11 mouse cellular contexts compared by ENCODE assay signal in the genomic region with DNA sequence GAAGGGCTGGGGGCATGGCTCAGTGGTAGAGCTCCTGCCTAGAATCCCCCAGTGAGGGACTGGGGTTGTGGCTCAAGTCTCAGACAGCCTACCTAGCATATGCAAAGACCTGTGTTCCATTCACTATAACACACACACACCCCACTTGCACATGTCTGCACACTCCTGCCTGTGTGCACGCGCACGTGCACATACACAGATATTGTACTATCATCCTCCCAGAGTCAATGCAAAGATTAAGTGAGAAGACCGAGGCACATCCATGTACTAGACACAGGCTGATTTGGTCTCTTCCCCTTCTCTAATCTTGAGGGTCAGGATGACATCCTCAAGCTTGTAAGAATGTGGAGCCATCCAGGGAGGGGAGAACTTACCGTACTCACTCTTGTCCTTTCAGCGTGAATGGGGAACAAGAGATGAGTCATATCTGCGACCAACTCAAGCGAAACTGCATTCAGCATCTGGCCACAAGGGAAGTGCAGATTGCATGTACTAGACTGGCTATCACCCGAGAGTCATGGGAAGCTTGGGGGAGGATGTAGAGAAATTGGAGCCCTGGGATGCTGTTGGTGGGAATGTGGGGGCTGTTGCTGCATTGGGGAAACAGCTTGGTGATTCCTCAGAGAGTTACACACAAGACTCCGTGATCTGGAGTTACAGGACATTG. TPM values are rescaled to one million over a fixed set of nuclear protein-coding genes. Genes with fewer than 3 reads are reported as not detected.
DNase-seq lines count a peak whose midpoint lies in the region; ATAC-seq and TF ChIP-seq lines count a peak whose summit lies in the region.
"Had no signal": no experiment of that assay in that cellular context is flagged by ENCODE, and none has a peak within 500 bp of the region (broad histone marks: within the 10 kb centered on the region; RNA-seq: fewer than 3 reads in every experiment).

No protein-coding gene starts in this region.

- no peak overlapping the region for H3K27ac ChIP-seq in liver, embryonic 14.5 days
- H3K27ac ChIP-seq in liver, embryonic 11.5 days (ENCODE audit: low read depth, low read length), result no peak overlapping the region
- no peak overlapping the region for H3K27ac ChIP-seq in hindbrain, embryonic 11.5 days (ENCODE audit: low read depth, low read length)
- H3K27ac ChIP-seq: lung, embryonic 15.5 days; neural tube, embryonic 15.5 days had no signal

- H3K36me3 ChIP-seq in liver, embryonic 14.5 days (replicated peaks; ENCODE audit: control insufficient read depth, insufficient read depth, low read depth), result no peaks in the 10 kb centered on the region
- no peaks in the 10 kb centered on the region for H3K36me3 ChIP-seq in liver, embryonic 11.5 days (ENCODE audit: control insufficient read depth, insufficient read depth, low read length)
- H3K36me3 ChIP-seq in hindbrain, embryonic 11.5 days (ENCODE audit: control insufficient read depth, insufficient read depth, low read length), result no peaks in the 10 kb centered on the region
- H3K36me3 ChIP-seq: lung, embryonic 15.5 days; neural tube, embryonic 15.5 days had no signal

- no peak overlapping the region for H3K4me2 ChIP-seq in liver, embryonic 14.5 days (ENCODE audit: low read depth)
- H3K4me2 ChIP-seq in liver, embryonic 11.5 days, result no peak overlapping the region
- H3K4me2 ChIP-seq in hindbrain, embryonic 11.5 days (replicated peaks; ENCODE audit: low read depth, low read length), result no peak overlapping the region
- H3K4me2 ChIP-seq: lung, embryonic 15.5 days; neural tube, embryonic 15.5 days had no signal

- TF ChIP-seq CTCF in liver, embryonic 14.5 days (IDR thresholded peaks at IDR 0.05; ENCODE audit: low read depth), result no peak

- no peak for TF ChIP-seq EP300 in liver, embryonic 14.5 days (IDR thresholded peaks at IDR 0.05; ENCODE audit: low read depth)

- no peak for ATAC-seq in liver, embryonic 14.5 days (ENCODE audit: insufficient read depth)
- no peak for ATAC-seq in liver, embryonic 11.5 days (replicated peaks; ENCODE audit: low FRiP score)
- ATAC-seq in megakaryocyte-erythroid progenitor cell, adult 5-6 weeks (replicated peaks; ENCODE audit: low FRiP score, low TSS enrichment, poor library complexity, severe bottlenecking), result 0 out of 2 replicates have a peak, but pooled peaks have one; percentile 27
- ATAC-seq in hindbrain, embryonic 11.5 days (ENCODE audit: low FRiP score), result no peak

- DNase-seq in frontal cortex, adult 2 months (ENCODE audit: extremely low spot score in 1 of 2, low spot score in 1 of 2), result peak; percentile 41 to 65
- DNase-seq in frontal cortex, postnatal 10 days (ENCODE audit: low spot score in 2 of 2), result no peak
- peak in 2 of 3 experiments; percentile 16 to 43 for DNase-seq in liver, embryonic 14.5 days (ENCODE audit: low read depth in 3 of 3, low spot score in 3 of 3)
- no peak for DNase-seq in liver, embryonic 11.5 days (ENCODE audit: low spot score)
- DNase-seq in c-Kit-positive CD71-negative TER-119-negative erythroid progenitor cells, embryonic 14.5 days (ENCODE audit: low read depth), result peak; percentile 63
- no peak for DNase-seq in embryo, embryonic 10 days (ENCODE audit: low spot score)
- no peak for DNase-seq in hindbrain, embryonic 11.5 days (ENCODE audit: low spot score)
- DNase-seq: kidney, postnatal 10 days had no signal

- no peaks in the 10 kb centered on the region for H3K9me3 ChIP-seq in liver, embryonic 14.5 days (ENCODE audit: control insufficient read depth, low read length)
- no peaks in the 10 kb centered on the region for H3K9me3 ChIP-seq in liver, embryonic 11.5 days (ENCODE audit: control insufficient read depth, low read length)
- no peaks in the 10 kb centered on the region for H3K9me3 ChIP-seq in hindbrain, embryonic 11.5 days (ENCODE audit: control insufficient read depth, low read length)
- H3K9me3 ChIP-seq: lung, embryonic 15.5 days; neural tube, embryonic 15.5 days had no signal

- no peaks in the 10 kb centered on the region for H3K27me3 ChIP-seq in liver, embryonic 14.5 days (ENCODE audit: control insufficient read depth, insufficient read depth, low read length)
- no peaks in the 10 kb centered on the region for H3K27me3 ChIP-seq in liver, embryonic 11.5 days (replicated peaks; ENCODE audit: control insufficient read depth, insufficient read depth, low read length)
- H3K27me3 ChIP-seq in hindbrain, embryonic 11.5 days (ENCODE audit: control insufficient read depth, insufficient read depth, low read length), result no peaks in the 10 kb centered on the region
- H3K27me3 ChIP-seq: lung, embryonic 15.5 days; neural tube, embryonic 15.5 days had no signal

- 39% methylated on average over 10 of the region's 10 CpGs for WGBS in liver, embryonic 14.5 days (ENCODE audit: insufficient replicate concordance)
- 57% methylated on average over 10 of the region's 10 CpGs for WGBS in liver, embryonic 11.5 days
- WGBS in hindbrain, embryonic 11.5 days, result 92% methylated on average over 10 of the region's 10 CpGs

- no peak overlapping the region for H3K4me3 ChIP-seq in liver, embryonic 14.5 days (ENCODE audit: insufficient read depth in 1 of 2, low read depth in 2 of 2, low read length in 2 of 2)
- H3K4me3 ChIP-seq in liver, embryonic 11.5 days (ENCODE audit: low read depth, low read length), result no peak overlapping the region
- no peak overlapping the region for H3K4me3 ChIP-seq in hindbrain, embryonic 11.5 days (ENCODE audit: low read depth, low read length)
- H3K4me3 ChIP-seq: lung, embryonic 15.5 days; neural tube, embryonic 15.5 days had no signal

- no peak overlapping the region for H3K9ac ChIP-seq in liver, embryonic 14.5 days (replicated peaks)
- H3K9ac ChIP-seq in liver, embryonic 11.5 days (ENCODE audit: low read depth, low read length), result no peak overlapping the region
- H3K9ac ChIP-seq in hindbrain, embryonic 11.5 days (ENCODE audit: low read depth, low read length), result no peak overlapping the region
- H3K9ac ChIP-seq: lung, embryonic 15.5 days; neural tube, embryonic 15.5 days had no signal

- H3K4me1 ChIP-seq in liver, embryonic 14.5 days (replicated peaks; ENCODE audit: control insufficient read depth in 2 of 2, insufficient read depth in 2 of 2, low read length in 1 of 2), result peaks cover 0 to 1% of the 10 kb centered on the region in 2 experiments; a peak in 2 of 4 replicates
- H3K4me1 ChIP-seq in liver, embryonic 11.5 days (replicated peaks; ENCODE audit: control insufficient read depth, insufficient read depth, low read length), result no peaks in the 10 kb centered on the region
- H3K4me1 ChIP-seq in hindbrain, embryonic 11.5 days (replicated peaks; ENCODE audit: control insufficient read depth, insufficient read depth, low read length), result no peaks in the 10 kb centered on the region
- H3K4me1 ChIP-seq: neural tube, embryonic 15.5 days had no signal

RNA-seq across cellular contexts. Expression of gene Cyth3, which starts 42.6 kb away (rescaled TPM):
- polyA plus RNA-seq in frontal cortex, adult 2 months (2012; rRNA removed), result 28.5 and 29.1 TPM in 2 replicates
- polyA plus RNA-seq in liver, embryonic 14.5 days (2012; rRNA removed), result 20.7 and 24.1 TPM in 2 replicates
- polyA plus RNA-seq in liver, embryonic 14.5 days (2014; fragmentation: Nextera tagmentation; extraction: Ambion mirVana), result 28.1 and 33.5 TPM in 2 replicates
- polyA plus RNA-seq in liver, embryonic 11.5 days (2014; fragmentation: Nextera tagmentation; extraction: Ambion mirVana), result 62.8 and 64.5 TPM in 2 replicates
- total RNA-seq in megakaryocyte-erythroid progenitor cell, adult 5-6 weeks (2014; fragmentation: Nextera tagmentation), result 117 and 124 TPM in 2 replicates
- 81.7 and 94.7 TPM in 2 replicates for total RNA-seq in megakaryocyte-erythroid progenitor cell, adult 5-6 weeks (2017)
- 30.3 and 33.4 TPM in 2 replicates for polyA plus RNA-seq in hindbrain, embryonic 11.5 days (2014; fragmentation: Nextera tagmentation; extraction: Ambion mirVana)

RNA-seq across cellular contexts. Expression of gene Rac1, which starts 51.8 kb away (rescaled TPM):
- 490 and 503 TPM in 2 replicates for polyA plus RNA-seq in frontal cortex, adult 2 months (2012; rRNA removed)
- 53.9 and 115 TPM in 2 replicates for polyA plus RNA-seq in liver, embryonic 14.5 days (2012; rRNA removed)
- 146 and 161 TPM in 2 replicates for polyA plus RNA-seq in liver, embryonic 14.5 days (2014; fragmentation: Nextera tagmentation; extraction: Ambion mirVana)
- 352 and 370 TPM in 2 replicates for polyA plus RNA-seq in liver, embryonic 11.5 days (2014; fragmentation: Nextera tagmentation; extraction: Ambion mirVana)
- 140 and 211 TPM in 2 replicates for total RNA-seq in megakaryocyte-erythroid progenitor cell, adult 5-6 weeks (2014; fragmentation: Nextera tagmentation)
- total RNA-seq in megakaryocyte-erythroid progenitor cell, adult 5-6 weeks (2017), result 64.1 and 110 TPM in 2 replicates
- polyA plus RNA-seq in hindbrain, embryonic 11.5 days (2014; fragmentation: Nextera tagmentation; extraction: Ambion mirVana), result 471 and 512 TPM in 2 replicates

Comparison
In these comparisons a context has a peak if more than half of its experiments do, and no peak if none do; other contexts are left out.
1. DNase-seq: peak in frontal cortex, adult 2 months (2 of 2), liver, embryonic 14.5 days (2 of 3) and c-Kit-positive CD71-negative TER-119-negative erythroid progenitor cells, embryonic 14.5 days (single experiment); none in frontal cortex, postnatal 10 days (0 of 2), liver, embryonic 11.5 days (single experiment), embryo, embryonic 10 days (single experiment) and hindbrain, embryonic 11.5 days (single experiment).